Mouse (Mus musculus): ENCODE data around the gene Prkar1b. TPM values are rescaled to one million over a fixed set of nuclear protein-coding genes. Genes with fewer than 3 reads are reported as not detected.
A peak's percentile ranks its signal among the peaks of the same experiment; 100 is the strongest.

Prkar1b gene
- 100 to 1,000 TPM; 571 to 599 TPM for total RNA-seq (2021)
- long read RNA-seq, experiment 1, transcript Prkar1b-201 (11 exons, 2,637 nt) = major isoform, 584 of 829 reads
- long read RNA-seq, experiment 1, partial matches to known transcripts = 78 of 829 reads
- long read RNA-seq, experiment 1, other reads (novel, unspliced or antisense) = 167 of 829 reads
- long read RNA-seq, experiment 2, transcript Prkar1b-201 (11 exons, 2,637 nt) = major isoform, 530 of 760 reads
- long read RNA-seq, experiment 2, partial matches to known transcripts = 78 of 760 reads
- long read RNA-seq, experiment 2, other reads (novel, unspliced or antisense) = 152 of 760 reads

DNA sequence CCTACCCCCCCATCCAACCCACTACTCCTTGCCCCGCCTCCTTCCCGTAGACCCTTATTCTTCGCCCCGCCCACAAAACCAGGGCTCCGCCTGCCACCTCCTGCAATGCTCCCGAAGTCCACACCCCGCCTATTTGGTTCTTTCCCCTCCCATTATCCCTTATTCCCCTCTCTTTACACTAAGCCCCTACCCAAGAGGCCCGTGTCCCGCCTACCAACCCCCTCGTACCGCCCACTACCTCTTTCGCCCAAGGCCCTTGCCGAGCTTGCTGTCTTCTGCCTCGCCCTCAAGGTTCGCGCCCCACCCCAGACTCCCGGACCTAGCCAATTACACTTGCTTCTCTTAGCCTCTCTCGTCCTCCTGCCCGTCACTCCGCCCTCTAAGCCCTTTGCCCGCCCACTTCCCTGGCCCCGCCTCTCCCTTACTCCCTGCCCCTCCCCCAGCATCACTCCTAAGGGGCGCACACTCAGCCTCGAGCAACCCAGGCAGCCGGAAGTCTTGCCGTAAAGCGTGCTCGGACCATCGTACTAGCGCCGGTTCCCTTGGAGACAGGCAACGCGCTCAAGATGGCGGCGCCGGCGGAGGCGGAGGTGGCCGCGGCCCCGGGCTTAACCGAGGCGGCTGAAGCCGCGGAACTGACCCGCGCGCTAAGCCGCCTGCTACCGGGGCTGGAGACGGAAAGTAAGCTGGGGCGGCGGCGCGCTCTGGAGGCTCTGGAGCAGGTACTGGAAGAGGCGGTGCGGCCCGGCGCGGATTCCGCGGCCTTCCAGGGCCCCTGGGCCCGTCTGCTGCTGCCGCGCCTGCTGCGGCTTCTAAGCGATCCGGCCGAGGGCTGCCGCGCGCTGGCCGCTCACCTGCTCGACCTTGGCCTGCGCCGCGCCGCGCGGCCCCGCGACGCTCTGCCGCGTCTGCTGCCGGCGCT is at the start of gene Prkar1b, which contains the start of gene Dnaaf5:
Gene Prkar1b (minus strand): TSS at position 321 of the 922 bp plus-strand sequence.
Gene Dnaaf5 (plus strand): TSS at position 543 of the 922 bp plus-strand sequence.
- peak; percentile 97 for DNase-seq (ENCODE audit: low spot score in 2 of 2)
- intact Hi-C loops (cut with DNase I) = no loop called here

- intact Hi-C loops (cut with DNase I) = no loop called here
- DNase-seq (ENCODE audit: low spot score in 2 of 2) = peak in 1 of 2 experiments; percentile 53
These were observed 49.8 kb upstream of the Prkar1b start for GRCm38 (mm10) chr5:139199636-139199994.

DNA sequence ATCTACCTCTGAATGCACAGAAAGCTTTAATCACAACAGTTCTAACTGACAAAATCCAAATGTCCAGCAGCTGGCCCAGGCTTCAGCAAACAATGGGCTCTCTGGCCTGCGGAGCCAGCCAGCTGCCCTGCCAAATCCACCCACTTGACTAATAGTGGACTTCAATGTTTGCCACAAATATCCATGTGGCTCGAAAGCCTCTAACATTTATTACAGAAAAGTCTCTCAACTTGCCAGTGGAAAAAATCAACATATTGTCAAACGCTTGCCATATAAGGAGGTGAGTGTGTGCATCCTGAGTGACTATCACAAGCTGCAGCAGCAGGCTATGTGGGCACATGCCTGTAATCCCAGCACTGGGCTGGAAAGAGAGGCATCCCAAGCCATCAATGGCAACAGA is 49.0 kb upstream of the Prkar1b start:
- intact Hi-C loops (cut with DNase I) = no loop called here
- peak in 1 of 2 experiments; percentile 41 for DNase-seq (ENCODE audit: low spot score in 2 of 2)

DNA sequence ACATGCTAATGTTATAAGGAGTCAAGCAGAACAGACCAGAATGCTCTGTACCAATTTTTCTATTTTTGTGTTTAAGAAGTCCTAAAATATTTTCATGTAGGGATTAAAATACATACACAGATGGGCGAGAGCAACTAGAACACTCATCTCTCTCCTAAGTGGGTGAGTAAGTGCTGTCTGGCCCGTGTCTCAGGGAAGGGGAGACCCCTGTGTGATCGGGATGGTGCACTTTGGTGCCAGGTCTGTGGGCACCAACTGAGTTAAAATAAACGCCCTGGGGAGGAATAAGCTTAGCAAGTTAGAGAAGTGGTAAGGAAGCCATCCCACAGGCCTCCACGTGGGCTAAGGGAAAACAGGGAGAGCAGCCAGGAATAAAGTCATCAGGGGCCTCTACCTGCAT is 41.2 kb upstream of the Prkar1b start:
- DNase-seq (ENCODE audit: low spot score in 2 of 2) = peak in 1 of 2 experiments; percentile 56
- intact Hi-C loops (cut with DNase I) = no loop called here

DNA sequence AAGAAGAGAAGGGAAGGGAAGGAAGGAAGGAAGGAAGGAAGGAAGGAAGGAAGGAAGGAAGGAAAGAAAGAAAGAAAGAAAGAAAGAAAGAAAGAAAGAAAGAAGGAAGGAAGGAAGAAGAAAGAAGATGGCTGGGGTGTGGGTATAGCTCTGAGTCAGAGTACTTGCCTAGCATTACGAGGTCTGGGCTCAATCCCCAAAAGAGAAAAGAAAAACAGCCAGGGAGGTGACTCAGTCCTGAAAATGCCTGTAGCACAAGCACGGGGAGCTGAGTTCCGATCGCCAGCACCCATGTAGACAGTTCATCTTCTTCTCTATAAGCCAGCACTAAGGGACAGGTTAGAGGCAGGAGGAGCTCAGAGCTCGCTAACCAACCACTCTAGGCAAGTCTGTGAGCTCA is 39.9 kb upstream of the Prkar1b start:
- no peak for DNase-seq (ENCODE audit: low spot score in 2 of 2)
- intact Hi-C loops (cut with DNase I) = no loop called here

DNA sequence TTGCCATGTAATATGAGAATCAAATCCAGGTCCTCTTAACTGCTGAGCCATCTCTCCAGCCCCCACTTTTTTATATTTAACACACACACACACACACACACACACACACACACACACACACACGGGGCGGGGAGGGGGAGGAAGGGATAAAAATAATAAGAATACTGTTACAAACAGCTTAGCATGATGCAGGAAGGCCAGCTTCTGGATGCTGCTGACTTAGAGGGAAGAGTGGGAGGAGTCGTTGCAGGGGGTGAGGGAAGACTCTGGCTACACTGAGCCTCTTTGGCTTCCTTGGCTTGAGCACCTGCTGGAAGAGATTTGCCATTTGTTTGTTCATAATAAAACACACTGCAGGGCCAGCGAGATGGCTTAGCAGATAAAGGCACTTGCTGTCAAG is 35.1 kb upstream of the Prkar1b start:
- intact Hi-C loops (cut with DNase I) = no loop called here
- peak in 1 of 2 experiments; percentile 37 for DNase-seq (ENCODE audit: low spot score in 2 of 2)

DNA sequence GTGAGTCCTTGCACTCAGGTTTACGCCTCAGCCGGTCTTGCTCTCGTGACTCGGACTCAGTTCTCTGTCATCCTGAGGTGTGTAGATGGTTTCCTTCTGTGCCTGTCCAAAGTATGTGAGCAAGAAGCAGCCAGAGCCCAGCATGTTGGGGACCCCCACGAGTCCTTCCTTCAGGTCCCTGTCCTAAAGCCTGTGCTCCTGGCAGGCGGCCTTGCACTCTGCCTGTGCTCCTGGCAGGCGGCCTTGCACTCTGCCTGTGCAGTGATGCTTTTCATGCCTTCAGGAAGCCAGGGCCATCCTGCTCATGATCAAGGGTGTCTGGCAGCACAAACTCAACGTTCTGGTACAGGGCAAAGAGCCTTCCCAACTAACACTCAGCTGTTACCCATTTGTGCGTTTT is 33.8 kb upstream of the Prkar1b start:
- intact Hi-C loops (cut with DNase I) = no loop called here
- no peak for DNase-seq (ENCODE audit: low spot score in 2 of 2)

GRCm38 (mm10) chr5:139183131-139183530 is 33.3 kb upstream of the Prkar1b start:
- intact Hi-C loops (cut with DNase I) = no loop called here
- DNase-seq (ENCODE audit: low spot score in 2 of 2) = no peak

- DNase-seq (ENCODE audit: low spot score in 2 of 2) = peak; percentile 66 to 84
- intact Hi-C loops (cut with DNase I) = loop anchor here (2.0 to 10.0 kb wide), 3 partner anchors 102 to 330 kb away; partner anchors contain the start of gene Pdgfa
These were observed 29.3 kb upstream of the Prkar1b start for GRCm38 (mm10) chr5:139178895-139179631.

- intact Hi-C loops (cut with DNase I) = loop anchor here (5.0 to 10.0 kb wide), 2 partner anchors 98 to 180 kb away; partner anchors contain the start of gene Pdgfa
- DNase-seq (ENCODE audit: low spot score in 2 of 2) = no peak
These were observed 25.1 kb upstream of the Prkar1b start for GRCm38 (mm10) chr5:139174556-139175547.

DNA sequence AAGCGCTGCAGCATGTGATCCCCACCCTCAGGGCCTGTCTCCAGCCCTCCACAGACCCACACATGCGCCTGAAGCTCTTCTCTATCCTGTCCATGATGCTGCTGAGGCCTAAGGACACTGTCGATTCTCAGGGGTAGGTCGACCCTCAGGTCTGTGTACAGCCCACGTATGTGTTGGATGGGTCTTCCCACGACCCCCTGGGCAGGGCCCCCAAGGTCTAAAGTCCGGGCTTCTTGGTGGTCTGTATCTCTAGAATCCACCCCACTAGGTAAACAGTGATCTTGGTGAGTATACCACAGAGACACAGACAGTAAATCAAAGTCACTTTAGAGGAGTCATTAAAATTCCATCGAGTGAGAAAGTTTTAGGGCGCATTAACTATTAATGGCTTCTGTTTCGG is 24.3 kb upstream of the Prkar1b start:
- DNase-seq (ENCODE audit: low spot score in 2 of 2) = no peak
- intact Hi-C loops (cut with DNase I) = loop anchor here (10.0 kb wide), 1 partner anchor 179 kb away; the partner anchor contains the start of gene Pdgfa

- no peak for DNase-seq (ENCODE audit: low spot score in 2 of 2)
- intact Hi-C loops (cut with DNase I) = loop anchor here (10.0 kb wide), 1 partner anchor 177 kb away; the partner anchor contains the start of gene Pdgfa
These were observed 22.1 kb upstream of the Prkar1b start for GRCm38 (mm10) chr5:139171929-139172328.

DNA sequence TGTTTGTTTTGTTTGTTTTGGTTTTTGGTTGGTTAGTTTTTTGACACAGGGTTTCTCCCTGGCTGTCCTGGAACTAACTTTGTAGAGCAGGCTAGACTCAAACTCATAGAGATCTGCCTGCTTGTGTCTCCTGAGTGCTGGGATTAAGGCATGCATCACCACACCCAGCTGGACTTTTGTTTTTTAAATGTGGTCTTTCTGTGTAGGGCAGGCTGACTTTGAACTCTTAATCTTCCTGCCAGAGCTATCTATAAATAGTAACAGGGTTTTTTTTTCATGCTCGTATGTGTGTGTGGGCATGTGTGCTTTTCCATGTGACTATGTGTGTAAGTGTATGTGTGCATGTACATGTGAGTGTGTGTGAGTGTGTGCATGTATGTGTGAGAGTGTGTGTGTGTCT is 17.7 kb upstream of the Prkar1b start:
- no peak for DNase-seq (ENCODE audit: low spot score in 2 of 2)
- intact Hi-C loops (cut with DNase I) = no loop called here

- intact Hi-C loops (cut with DNase I) = no loop called here
- DNase-seq (ENCODE audit: low spot score in 2 of 2) = no peak
These were observed 17.1 kb upstream of the Prkar1b start for GRCm38 (mm10) chr5:139166781-139167361.

GRCm38 (mm10) chr5:139161632-139162031 is 11.8 kb upstream of the Prkar1b start:
- DNase-seq (ENCODE audit: low spot score in 2 of 2) = no peak
- intact Hi-C loops (cut with DNase I) = no loop called here

GRCm38 (mm10) chr5:139160899-139161298 is 11.1 kb upstream of the Prkar1b start:
- DNase-seq (ENCODE audit: low spot score in 2 of 2) = no peak
- intact Hi-C loops (cut with DNase I) = no loop called here

DNA sequence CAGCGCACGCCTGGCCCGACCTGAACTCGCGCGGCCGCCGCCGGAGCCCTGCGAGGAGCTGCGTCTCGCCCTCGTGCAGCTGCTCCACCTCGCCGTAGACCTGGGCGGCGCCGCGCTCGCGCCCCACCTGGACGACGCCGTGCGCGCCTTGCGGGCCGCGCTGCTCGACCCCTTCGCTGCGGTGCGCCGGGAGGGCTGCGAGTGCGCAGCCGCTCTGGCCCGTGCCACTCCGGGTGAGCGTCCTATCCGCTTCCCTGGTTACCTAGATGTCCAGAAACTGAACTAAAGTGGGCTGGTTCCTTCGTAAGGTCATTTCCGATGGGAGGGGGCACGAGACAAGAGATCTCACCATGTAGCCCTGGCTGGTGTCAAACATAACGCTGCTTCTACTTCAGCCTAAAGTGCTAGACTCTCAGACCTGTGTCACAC is 816 bp upstream of the Prkar1b start:
- intact Hi-C loops (cut with DNase I) = no loop called here
- no peak for DNase-seq (ENCODE audit: low spot score in 2 of 2)
